Mouse (Mus musculus): ENCODE measurements around the gene Palm. TPM values are rescaled to one million over a fixed set of nuclear protein-coding genes. Genes with fewer than 3 reads are reported as not detected.

The Palm gene
- polyA plus RNA-seq, 1 experiment: 34.2 TPM

- TF ChIP-seq CTCF (IDR thresholded peaks at IDR 0.05; ENCODE audit: insufficient read depth, low read length): no peak
- no peak for TF ChIP-seq POLR2A (IDR thresholded peaks at IDR 0.05; ENCODE audit: borderline replicate concordance, extremely low read depth, low read depth, low read length)
- DNase-seq: peak; percentile 34
- peaks cover 3% of the 10 kb centered on the region; the same call in 1 of the 2 replicates for H3K4me1 ChIP-seq (ENCODE audit: control insufficient read depth, insufficient read depth, low read length)
- H3K4me3 ChIP-seq (replicated peaks; ENCODE audit: extremely low read depth, low read depth, low read length): peak overlapping the region; percentile 74
- 7% methylated on average over 38 of the region's 38 CpGs for WGBS
Measured at GRCm38 (mm10) chr10:79793738-79794490, 542 bp downstream of the Palm start.

GRCm38 (mm10) chr10:79794491-79794931 is 1.1 kb downstream of the Palm start:
- TF ChIP-seq CTCF (IDR thresholded peaks at IDR 0.05; ENCODE audit: insufficient read depth, low read length) (no peak), POLR2A (IDR thresholded peaks at IDR 0.05; ENCODE audit: borderline replicate concordance, extremely low read depth, low read depth, low read length) (peak; percentile 78; the same call in 1 of the 2 replicates)
- DNase-seq: peak; percentile 56

GRCm38 (mm10) chr10:79795905-79796304 is 2.5 kb downstream of the Palm start:
- Histone ChIP-seq H3K4me1 (ENCODE audit: control insufficient read depth, insufficient read depth, low read length) (peaks cover 3% of the 10 kb centered on the region; the same call in 1 of the 2 replicates), H3K4me3 (replicated peaks; ENCODE audit: extremely low read depth, low read depth, low read length) (no peak overlapping the region)
- no peak for DNase-seq
- TF ChIP-seq POLR2A (IDR thresholded peaks at IDR 0.05; ENCODE audit: borderline replicate concordance, extremely low read depth, low read depth, low read length): no peak
- WGBS: 95% methylated on average over 3 of the region's 3 CpGs

More at GRCm38 (mm10) chr10:79794491-79794931, 1.1 kb downstream of the Palm start:
- peak overlapping the region; percentile 74 for H3K4me3 ChIP-seq (replicated peaks; ENCODE audit: extremely low read depth, low read depth, low read length)
- WGBS: 16% methylated on average over 10 of the region's 10 CpGs
- peaks cover 3% of the 10 kb centered on the region; the same call in 1 of the 2 replicates for H3K4me1 ChIP-seq (ENCODE audit: control insufficient read depth, insufficient read depth, low read length)

GRCm38 (mm10) chr10:79797326-79797725 is 4.0 kb downstream of the Palm start:
- Histone ChIP-seq H3K4me3 (replicated peaks; ENCODE audit: extremely low read depth, low read depth, low read length) (no peak overlapping the region), H3K4me1 (ENCODE audit: control insufficient read depth, insufficient read depth, low read length) (peaks cover 4% of the 10 kb centered on the region; the same call in 1 of the 2 replicates)
- 49% methylated on average over 15 of the region's 15 CpGs for WGBS
- DNase-seq: no peak
- TF ChIP-seq POLR2A (IDR thresholded peaks at IDR 0.05; ENCODE audit: borderline replicate concordance, extremely low read depth, low read depth, low read length): no peak
- no peak for TF ChIP-seq CTCF (IDR thresholded peaks at IDR 0.05; ENCODE audit: insufficient read depth, low read length)

GRCm38 (mm10) chr10:79798289-79798928 is 5.0 kb downstream of the Palm start:
- no peak for DNase-seq
- H3K4me3 ChIP-seq (replicated peaks; ENCODE audit: extremely low read depth, low read depth, low read length): no peak overlapping the region
- H3K4me1 ChIP-seq (ENCODE audit: control insufficient read depth, insufficient read depth, low read length): peaks cover 8% of the 10 kb centered on the region
- 79% methylated on average over 12 of the region's 12 CpGs for WGBS
- TF ChIP-seq CTCF (IDR thresholded peaks at IDR 0.05; ENCODE audit: insufficient read depth, low read length): no peak

- no peak for DNase-seq
- no peak overlapping the region for H3K4me3 ChIP-seq (replicated peaks; ENCODE audit: extremely low read depth, low read depth, low read length)
- WGBS: 80% methylated on average over 11 of the region's 11 CpGs
Measured at GRCm38 (mm10) chr10:79800508-79800907, 7.1 kb downstream of the Palm start.

GRCm38 (mm10) chr10:79801837-79802236 is 8.5 kb downstream of the Palm start:
- TF ChIP-seq CTCF (IDR thresholded peaks at IDR 0.05; ENCODE audit: insufficient read depth, low read length) (no peak), POLR2A (IDR thresholded peaks at IDR 0.05; ENCODE audit: borderline replicate concordance, extremely low read depth, low read depth, low read length) (no peak)
- H3K4me3 ChIP-seq (replicated peaks; ENCODE audit: extremely low read depth, low read depth, low read length): no peak overlapping the region
- H3K4me1 ChIP-seq (ENCODE audit: control insufficient read depth, insufficient read depth, low read length): peaks cover 6% of the 10 kb centered on the region
- no peak for DNase-seq
- 59% methylated on average over 3 of the region's 3 CpGs for WGBS

More at GRCm38 (mm10) chr10:79800508-79800907, 7.1 kb downstream of the Palm start:
- no peak for TF ChIP-seq CTCF (IDR thresholded peaks at IDR 0.05; ENCODE audit: insufficient read depth, low read length)
- TF ChIP-seq POLR2A (IDR thresholded peaks at IDR 0.05; ENCODE audit: borderline replicate concordance, extremely low read depth, low read depth, low read length): no peak
- H3K4me1 ChIP-seq (ENCODE audit: control insufficient read depth, insufficient read depth, low read length): peaks cover 6% of the 10 kb centered on the region

- TF ChIP-seq CTCF (IDR thresholded peaks at IDR 0.05; ENCODE audit: insufficient read depth, low read length) (no peak), POLR2A (IDR thresholded peaks at IDR 0.05; ENCODE audit: borderline replicate concordance, extremely low read depth, low read depth, low read length) (peak; percentile 33; the same call in 1 of the 2 replicates)
- peaks cover 6% of the 10 kb centered on the region for H3K4me1 ChIP-seq (ENCODE audit: control insufficient read depth, insufficient read depth, low read length)
- 51% methylated on average over 11 of the region's 11 CpGs for WGBS
- H3K4me3 ChIP-seq (replicated peaks; ENCODE audit: extremely low read depth, low read depth, low read length): peak overlapping the region; percentile 3
- DNase-seq: no peak
Measured at GRCm38 (mm10) chr10:79802331-79802971, 9.1 kb downstream of the Palm start.

GRCm38 (mm10) chr10:79803716-79804323 is 10.4 kb downstream of the Palm start:
- Histone ChIP-seq H3K4me3 (replicated peaks; ENCODE audit: extremely low read depth, low read depth, low read length) (no peak overlapping the region), H3K4me1 (ENCODE audit: control insufficient read depth, insufficient read depth, low read length) (peaks cover 7% of the 10 kb centered on the region)
- no peak for DNase-seq
- TF ChIP-seq POLR2A (IDR thresholded peaks at IDR 0.05; ENCODE audit: borderline replicate concordance, extremely low read depth, low read depth, low read length) (no peak), CTCF (IDR thresholded peaks at IDR 0.05; ENCODE audit: insufficient read depth, low read length) (no peak)
- WGBS: 50% methylated on average over 29 of the region's 29 CpGs
